Mouse (Mus musculus): ENCODE data around the gene Mapkbp1.

The Mapkbp1 gene

DNA sequence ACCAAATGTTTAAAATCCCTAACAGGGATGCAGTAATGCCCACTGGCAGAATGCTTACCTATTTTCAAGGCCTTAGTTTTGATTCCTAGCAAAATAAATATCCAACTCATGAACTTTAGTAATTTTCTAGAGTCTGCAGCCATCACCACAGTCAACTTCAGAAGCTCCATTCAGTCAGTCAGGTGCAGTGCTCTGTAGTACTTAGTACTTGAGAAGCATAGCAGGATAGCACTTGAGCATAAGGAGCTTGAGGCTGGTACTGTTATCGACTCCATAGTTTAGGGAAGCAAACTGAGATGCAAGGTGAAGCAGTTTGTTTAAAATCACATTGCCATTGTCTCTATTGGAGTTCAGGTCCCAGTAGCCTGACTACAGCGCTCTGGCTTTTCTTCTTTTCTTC lies 27.2 kb downstream of the Mapkbp1 start:
- TF ChIP-seq GATA4 (IDR thresholded peaks at IDR 0.05; ENCODE audit: insufficient replicate concordance, low read length) = no peak

DNA sequence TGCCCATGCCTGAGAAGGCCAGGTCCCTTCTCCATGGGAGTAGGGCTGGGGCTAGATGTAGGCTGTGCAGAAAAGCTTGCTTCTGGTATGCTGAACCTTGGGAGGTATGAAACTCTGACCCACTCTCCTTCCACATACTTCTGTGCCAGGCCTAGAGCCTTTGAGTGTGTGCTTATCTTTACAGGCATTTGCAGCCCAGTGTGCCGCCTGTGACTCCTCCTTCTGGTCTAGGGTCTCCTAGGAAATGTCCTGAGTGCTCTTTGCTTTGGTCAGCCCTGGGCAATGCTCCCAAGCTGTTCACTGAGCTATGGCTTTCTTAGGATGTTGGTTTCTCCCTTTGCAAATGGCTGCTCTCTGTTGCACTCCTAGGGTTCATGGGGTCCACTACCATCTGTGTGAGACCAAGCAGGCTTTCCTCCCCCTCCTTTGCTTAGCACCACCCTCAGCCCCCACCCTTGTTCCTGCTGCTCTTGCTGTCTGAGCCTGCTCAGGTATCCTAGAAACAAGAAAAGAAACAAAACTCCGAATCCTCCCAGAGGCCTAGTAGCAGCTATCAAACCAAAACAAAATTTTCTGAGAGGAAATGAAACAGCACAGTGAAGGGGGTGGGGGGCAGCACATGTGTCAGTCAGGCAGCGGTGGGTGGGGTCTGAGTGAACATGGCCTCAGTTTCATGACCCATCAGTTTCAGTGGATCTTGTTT lies 28.5 kb downstream of the Mapkbp1 start:
- TF ChIP-seq GATA4 (IDR thresholded peaks at IDR 0.05; ENCODE audit: insufficient replicate concordance, low read length) = no peak

DNA sequence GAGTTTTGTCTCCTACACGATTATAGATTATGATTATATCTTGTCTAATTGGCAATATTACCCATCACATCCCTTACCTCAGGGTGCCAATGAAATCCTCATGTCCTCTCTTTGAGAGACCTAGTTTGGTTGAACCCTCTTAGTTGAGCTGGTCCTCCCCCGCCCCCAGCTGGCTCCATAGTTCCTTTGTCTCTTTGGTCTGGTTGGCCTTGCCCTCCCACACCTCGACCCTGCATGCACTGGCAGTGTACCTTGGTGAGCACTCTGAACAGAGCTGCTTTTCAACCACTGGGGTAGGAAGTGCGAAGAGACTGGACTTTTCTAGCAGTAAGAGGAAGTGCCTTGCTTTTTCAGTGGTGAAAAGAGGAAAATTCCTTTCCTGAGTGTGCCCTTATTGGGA lies 29.5 kb downstream of the Mapkbp1 start:
- no peak for TF ChIP-seq GATA4 (IDR thresholded peaks at IDR 0.05; ENCODE audit: insufficient replicate concordance, low read length)

DNA sequence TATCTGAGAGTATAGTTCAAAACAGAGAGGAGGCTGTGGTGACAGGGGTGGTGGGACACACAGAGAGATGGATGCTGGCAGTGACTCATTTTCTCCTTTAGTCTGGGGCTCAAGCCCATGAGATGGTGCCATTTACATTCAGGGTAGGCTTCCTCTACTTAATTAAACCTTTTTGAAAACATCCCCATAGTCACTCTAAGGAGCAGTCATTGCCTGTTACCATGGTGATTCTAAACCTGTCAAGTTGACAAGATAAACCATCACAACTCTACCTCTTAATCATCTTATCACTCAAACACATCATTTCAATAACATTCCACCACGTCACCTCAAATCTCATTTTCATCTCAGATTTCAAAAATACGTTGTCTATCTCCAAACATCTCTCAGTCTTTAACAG lies 31.5 kb downstream of the Mapkbp1 start:
- no peak for TF ChIP-seq GATA4 (IDR thresholded peaks at IDR 0.05; ENCODE audit: insufficient replicate concordance, low read length)

DNA sequence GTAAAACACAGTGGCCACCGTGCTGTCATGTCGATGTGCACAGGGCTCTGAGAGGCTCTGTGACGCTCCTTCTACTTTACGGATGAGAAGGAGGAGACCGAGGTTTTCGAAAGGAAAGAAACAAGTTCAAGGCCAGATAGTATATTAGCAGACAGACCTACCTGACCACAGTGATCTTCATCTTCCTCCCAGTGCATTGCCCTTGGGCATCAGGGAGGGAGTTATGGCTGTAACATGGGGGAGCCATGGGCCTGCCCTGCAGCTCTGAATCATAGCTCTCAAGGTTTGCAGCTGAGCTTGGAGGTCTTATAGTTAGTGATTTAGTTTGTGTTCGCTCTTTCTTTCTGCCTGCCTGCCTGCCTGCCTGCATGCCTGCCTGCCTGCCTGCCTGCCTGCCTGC lies 34.2 kb downstream of the Mapkbp1 start:
- TF ChIP-seq GATA4 (IDR thresholded peaks at IDR 0.05; ENCODE audit: insufficient replicate concordance, low read length) = no peak

DNA sequence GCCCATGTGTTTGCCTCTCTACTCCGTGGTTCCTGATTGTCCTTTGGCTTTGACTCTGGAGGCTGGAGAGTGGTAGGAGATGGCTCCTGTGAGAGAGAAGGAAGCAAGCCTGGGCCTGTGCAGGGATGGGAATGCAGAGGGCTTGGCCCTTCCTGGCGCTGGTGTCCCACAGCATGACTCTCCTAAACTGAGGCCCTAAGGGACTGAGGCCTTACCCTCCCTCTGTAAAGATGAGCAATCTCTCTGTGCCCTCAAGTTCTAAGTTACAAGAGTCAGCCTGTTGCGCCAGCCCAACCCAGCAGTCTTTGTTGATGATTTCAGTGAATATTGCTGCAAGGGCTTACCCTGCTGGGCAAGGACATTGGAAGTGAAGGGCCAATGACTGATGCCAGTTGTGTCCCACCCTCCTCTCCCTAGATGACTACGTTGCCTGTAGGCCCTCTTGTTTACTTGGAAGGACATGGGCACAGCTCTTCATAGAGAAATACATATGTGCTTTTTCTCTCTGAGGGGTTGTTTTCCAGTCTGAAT lies 35.2 kb downstream of the Mapkbp1 start:
- TF ChIP-seq GATA4 (IDR thresholded peaks at IDR 0.05; ENCODE audit: insufficient replicate concordance, low read length) = no peak

DNA sequence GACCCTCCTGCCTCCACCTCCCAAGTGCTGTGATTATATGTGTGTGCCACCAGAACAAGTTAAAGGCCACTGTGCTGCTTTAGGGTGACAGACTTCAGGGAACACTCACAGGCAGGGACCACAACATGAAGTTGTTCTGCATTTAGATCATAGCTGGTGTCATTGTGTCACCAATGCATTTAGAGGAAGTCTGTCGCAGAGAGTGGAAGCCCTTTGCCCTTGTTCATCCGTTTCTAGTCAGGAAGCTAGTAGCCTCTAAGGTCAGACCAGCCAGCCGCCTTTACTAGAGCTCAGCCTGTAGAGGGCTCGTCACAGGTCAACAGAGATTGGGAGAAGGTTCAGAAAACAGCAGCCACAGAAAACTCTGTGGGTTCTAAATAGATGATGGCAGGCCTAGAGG lies 36.2 kb downstream of the Mapkbp1 start:
- TF ChIP-seq GATA4 (IDR thresholded peaks at IDR 0.05; ENCODE audit: insufficient replicate concordance, low read length) = no peak

DNA sequence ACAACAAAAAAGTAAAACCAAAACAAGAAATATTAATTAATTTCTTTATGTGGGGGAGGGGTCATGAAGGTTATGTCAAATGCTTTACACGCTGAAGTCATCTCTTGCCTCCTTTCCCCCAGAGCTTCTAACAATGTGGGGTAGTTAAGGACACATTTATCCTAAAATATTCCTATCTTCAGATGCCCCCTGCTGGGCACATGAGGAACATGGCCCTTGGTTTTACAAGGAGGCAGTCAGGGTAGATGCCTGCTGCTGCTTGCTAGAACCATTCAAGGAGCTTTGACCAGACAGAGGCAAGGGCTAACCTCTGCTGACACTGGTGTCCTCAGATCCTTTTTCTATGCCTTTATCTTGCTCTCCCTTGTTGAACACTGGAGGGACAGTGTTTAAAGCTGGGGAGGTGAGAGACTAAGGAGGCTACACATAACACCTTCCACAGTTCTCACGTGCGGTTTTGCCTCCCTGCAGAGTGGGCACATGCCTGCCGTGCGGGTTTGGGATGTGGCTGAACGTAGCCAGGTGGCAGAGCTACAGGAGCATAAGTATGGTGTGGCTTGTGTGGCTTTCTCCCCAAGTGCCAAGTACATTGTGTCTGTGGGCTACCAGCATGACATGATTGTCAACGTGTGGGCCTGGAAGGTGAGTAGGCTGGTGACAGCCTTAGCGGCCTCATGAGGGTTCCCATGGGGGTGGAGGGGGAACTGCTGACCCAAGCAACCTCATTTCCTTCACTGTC lies 39.1 kb downstream of the Mapkbp1 start:
- no peak for TF ChIP-seq GATA4 (IDR thresholded peaks at IDR 0.05; ENCODE audit: insufficient replicate concordance, low read length)

DNA sequence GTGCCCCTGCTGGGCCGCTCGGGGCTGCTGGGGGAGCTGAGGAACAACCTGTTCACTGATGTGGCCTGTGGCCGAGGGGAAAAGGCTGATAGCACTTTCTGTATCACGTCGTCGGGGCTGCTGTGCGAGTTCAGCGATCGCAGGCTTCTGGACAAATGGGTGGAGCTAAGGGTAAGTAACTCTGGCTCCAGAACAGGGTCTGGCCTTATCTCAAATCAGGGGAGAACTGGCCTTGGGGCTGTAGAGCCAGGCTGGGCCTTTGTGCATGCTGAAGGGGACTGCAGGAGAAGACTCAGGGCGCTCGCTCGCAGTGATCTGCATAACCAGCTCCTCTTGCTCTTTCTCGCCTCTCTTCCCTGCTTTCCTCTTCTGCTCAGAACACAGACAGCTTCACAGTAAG lies 40.4 kb downstream of the Mapkbp1 start:
- TF ChIP-seq GATA4 (IDR thresholded peaks at IDR 0.05; ENCODE audit: insufficient replicate concordance, low read length) = no peak

DNA sequence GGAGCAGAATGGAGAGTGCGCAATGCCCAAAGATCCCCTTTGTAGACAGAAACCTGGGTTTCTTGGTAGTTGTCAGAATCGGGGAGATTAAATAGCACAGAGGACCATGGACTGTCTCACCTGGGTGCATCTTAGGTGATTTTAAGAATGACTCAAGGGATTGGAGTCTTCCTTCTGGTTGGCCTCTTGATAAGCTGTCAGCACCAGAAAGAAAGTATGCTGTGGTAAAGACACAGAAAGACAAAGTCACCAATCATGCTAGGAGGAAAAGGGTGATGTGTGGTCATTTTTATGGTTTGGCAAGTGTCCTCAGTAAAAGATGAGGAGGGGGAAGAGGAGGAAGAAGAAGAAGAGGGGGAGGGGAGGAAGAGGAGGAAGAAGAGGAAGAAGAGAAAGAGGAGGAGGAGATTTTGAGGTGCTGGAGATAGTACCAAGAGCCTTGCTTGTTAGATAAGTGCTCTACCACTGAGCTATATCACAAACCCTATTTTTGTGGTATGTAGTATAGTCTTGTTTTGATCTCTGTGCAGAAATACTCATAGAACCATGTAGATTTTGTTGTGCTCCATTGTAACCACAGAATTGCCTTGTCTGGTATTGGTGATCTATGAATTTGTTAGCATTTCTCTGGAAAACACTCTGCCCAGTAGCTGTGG lies 41.5 kb downstream of the Mapkbp1 start:
- TF ChIP-seq GATA4 (IDR thresholded peaks at IDR 0.05; ENCODE audit: insufficient replicate concordance, low read length) = no peak

DNA sequence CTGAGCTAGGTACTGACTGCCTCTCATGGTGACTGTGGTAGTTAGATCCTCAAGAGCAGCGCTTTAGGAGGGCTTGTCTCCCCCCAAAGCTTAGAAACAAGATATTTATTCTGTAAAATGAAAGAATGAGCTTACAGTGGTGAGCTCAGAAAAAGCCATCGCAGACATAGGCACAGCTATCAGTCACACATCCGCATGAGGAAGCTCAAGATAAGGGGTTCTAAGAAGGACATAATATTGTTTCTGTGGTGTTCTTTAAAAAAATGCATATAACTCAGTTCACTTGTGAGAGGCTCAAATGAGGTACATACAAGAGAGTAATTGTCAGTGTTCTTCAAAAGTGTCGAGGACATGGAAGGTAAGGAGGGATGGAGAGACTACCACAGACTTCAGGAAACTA lies 43.4 kb downstream of the Mapkbp1 start:
- no peak for TF ChIP-seq GATA4 (IDR thresholded peaks at IDR 0.05; ENCODE audit: insufficient replicate concordance, low read length)

DNA sequence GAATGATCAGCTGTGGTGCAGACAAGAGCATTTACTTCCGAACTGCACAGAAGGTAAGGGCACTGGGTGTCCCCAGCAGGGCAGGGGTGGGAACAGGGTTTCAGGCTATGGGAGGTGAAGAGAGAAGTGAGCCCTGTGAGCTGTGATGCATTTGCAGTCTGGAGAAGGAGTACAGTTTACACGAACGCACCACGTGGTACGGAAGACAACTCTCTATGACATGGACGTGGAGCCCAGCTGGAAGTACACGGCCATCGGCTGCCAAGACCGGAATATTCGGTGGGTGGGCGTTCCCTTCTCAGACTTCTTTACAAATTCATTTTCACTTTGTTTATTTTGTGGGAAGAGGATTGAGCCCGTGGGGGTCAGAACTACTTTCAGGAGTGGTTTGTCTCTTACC lies 45.1 kb downstream of the Mapkbp1 start:
- TF ChIP-seq GATA4 (IDR thresholded peaks at IDR 0.05; ENCODE audit: insufficient replicate concordance, low read length) = no peak

DNA sequence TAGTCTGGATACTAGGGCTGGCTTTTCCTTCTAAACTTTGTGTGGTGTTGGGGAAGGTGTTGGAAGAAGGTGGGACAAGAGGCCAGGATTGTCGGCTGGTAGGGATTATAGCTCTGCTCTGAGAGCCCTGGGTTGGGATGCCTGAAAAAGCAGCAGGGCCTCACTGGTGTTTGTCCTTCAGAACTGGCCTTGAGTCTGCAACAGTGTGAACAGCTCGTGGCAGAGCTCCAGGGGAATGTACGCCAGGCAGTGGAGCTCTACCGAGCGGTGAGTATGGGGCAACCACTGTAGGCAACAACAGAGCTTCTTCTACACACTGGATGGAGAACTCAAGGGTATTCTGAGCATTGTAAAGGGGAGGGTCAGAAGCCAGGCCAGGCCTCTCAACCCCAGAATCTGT lies 51.8 kb downstream of the Mapkbp1 start:
- TF ChIP-seq GATA4 (IDR thresholded peaks at IDR 0.05; ENCODE audit: insufficient replicate concordance, low read length) = no peak

DNA sequence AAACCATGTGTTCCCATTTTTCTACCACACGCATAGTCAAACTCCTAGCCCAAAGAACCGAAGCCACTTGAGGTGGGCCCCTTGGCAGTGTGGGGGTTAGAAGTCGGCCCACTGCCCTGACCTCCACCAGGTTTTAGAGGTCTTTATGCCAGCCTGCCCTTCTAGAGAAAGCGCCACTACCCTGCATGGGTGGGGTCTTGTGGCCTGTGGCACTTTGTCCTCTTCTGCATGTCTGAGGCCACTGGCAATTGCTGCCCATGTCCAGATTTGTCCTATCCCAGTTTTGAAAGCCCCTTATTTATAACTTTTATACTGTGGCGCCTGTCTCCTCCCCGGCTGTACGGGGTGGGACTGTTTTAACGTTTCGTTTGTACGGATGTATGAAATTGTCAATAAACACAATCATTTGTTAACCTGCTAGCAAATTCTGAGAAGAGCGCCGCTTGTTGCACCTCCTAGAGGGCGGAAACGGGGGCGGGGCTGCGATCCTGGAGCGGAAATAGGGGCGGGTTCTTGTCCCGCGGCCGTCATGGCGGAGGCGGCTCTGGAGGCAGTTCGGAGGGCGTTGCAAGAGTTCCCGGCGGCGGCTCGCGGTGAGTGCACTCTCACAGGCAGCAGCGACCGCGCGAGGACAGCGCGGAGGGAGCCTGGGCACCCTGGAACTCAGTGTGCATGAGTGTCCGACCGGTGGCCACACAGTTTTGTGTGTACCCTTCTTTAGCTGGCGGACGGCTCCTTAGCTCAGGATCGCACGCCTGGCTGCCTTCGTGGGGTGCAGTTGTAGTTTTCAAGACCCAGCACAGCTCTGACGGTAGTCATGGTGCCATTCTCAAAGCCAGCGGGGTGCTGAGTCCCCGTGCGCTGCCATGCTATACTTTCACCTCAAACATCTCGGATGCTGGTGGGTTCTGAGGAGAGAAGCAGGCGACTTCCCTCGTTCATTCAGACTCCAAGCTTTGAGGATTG lies 54.8 kb downstream of the Mapkbp1 start, which contains the start of the genes Jmjd7 and Gm28042:
Gene Jmjd7 (plus strand): TSS at position 500 of the 966 bp plus-strand sequence.
Gene Gm28042 (plus strand): TSS at position 510 of the 966 bp plus-strand sequence.
- no peak for TF ChIP-seq GATA4 (IDR thresholded peaks at IDR 0.05; ENCODE audit: insufficient replicate concordance, low read length)

DNA sequence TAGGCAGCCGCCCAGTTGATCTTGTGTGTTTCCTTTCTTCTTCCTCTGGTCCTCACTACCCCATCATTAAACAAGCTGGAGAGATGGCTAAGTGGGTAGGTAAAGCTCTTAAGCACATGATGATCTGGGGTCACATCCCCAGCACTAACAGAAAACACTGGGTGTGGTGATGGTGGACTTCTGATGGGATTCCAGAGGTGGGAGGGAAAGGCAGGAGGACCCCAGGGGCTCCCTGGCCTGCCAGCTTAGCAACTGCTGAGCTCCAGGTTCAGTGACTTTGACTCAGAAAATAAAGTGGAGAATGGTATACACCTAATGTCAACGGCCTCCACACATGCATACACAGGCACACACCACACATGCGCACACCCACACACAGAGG lies 55.4 kb downstream of the Mapkbp1 start:
- no peak for TF ChIP-seq GATA4 (IDR thresholded peaks at IDR 0.05; ENCODE audit: insufficient replicate concordance, low read length)
